Mouse (Mus musculus) myocyte (in vitro differentiated cells): ENCODE measurements around the gene Mrc1. TPM values are rescaled to one million over a fixed set of nuclear protein-coding genes. Genes with fewer than 3 reads are reported as not detected.
A peak's percentile ranks its signal among the peaks of the same experiment; 100 is the strongest.

Experiments
- H3K27me3 ChIP-seq: one replicate; pipeline ENCODE4 v1.6.1; 2011; ENCODE audit not compliant: control insufficient read depth, insufficient read depth, insufficient read length
- H3K36me3 ChIP-seq: one replicate; pipeline ENCODE4 v1.6.1; 2011; ENCODE audit not compliant: control insufficient read depth, insufficient read depth
- H3K4me2 ChIP-seq: one replicate; pipeline ENCODE4 v1.6.1; 2011; ENCODE audit warnings: low read depth, control low read depth
- H3K4me3 ChIP-seq: one replicate; pipeline ENCODE4 v1.5.1; 2011; ENCODE audit warnings: mild to moderate bottlenecking, control low read depth, moderate library complexity
- H3K79me2 ChIP-seq: one replicate; pipeline ENCODE4 v1.6.1; 2011; ENCODE audit not compliant: control insufficient read depth, insufficient read depth
- H3ac ChIP-seq: one replicate; pipeline ENCODE4 v1.6.1; 2011; ENCODE audit not compliant: control insufficient read depth, insufficient read length
- CEBPB ChIP-seq: IDR thresholded peaks from 2 replicates; pipeline ENCODE4 v1.6.1; 2011; ENCODE audit warnings: mild to moderate bottlenecking, moderate library complexity; ENCODE audit not compliant: poor library complexity, insufficient read depth, severe bottlenecking
- E2F4 ChIP-seq: IDR thresholded peaks from one replicate; pipeline ENCODE4 v1.6.1; 2011; ENCODE audit warnings: mild to moderate bottlenecking, control low read depth, moderate library complexity; ENCODE audit not compliant: insufficient read depth
- MAX ChIP-seq: IDR thresholded peaks from one replicate; pipeline ENCODE4 v1.6.1; 2011; ENCODE audit warnings: low read depth, mild to moderate bottlenecking, control low read depth
- MYOD1 ChIP-seq, 3 experiments: IDR thresholded peaks; one replicate each; pipeline ENCODE4 v1.6.1; 2011; ENCODE audit warnings: control low read depth in 2 of 3, low read depth in 2 of 3, mild to moderate bottlenecking in 2 of 3, moderate library complexity in 1 of 3; ENCODE audit not compliant: insufficient read length in 2 of 3, control insufficient read depth in 1 of 3
- MYOG ChIP-seq, 3 experiments: IDR thresholded peaks; one replicate each; pipeline ENCODE4 v1.6.1; 2011; ENCODE audit warnings: control low read depth in 2 of 3, low read depth in 2 of 3, mild to moderate bottlenecking in 2 of 3; ENCODE audit not compliant: insufficient read length in 2 of 3, control insufficient read depth in 1 of 3, insufficient read depth in 1 of 3
- POLR2A ChIP-seq: IDR thresholded peaks from one replicate; pipeline ENCODE4 v1.6.1; 2011; ENCODE audit warnings: low read depth, mild to moderate bottlenecking, control low read depth, moderate library complexity; ENCODE audit not compliant: insufficient read length
- POLR2AphosphoS2 ChIP-seq: IDR thresholded peaks from one replicate; pipeline ENCODE4 v1.6.1; 2011; ENCODE audit warnings: low read depth, control low read depth; ENCODE audit not compliant: insufficient read length
- REST ChIP-seq: IDR thresholded peaks from one replicate; pipeline ENCODE4 v1.6.1; 2011; ENCODE audit warnings: mild to moderate bottlenecking, control low read depth, moderate library complexity; ENCODE audit not compliant: insufficient read depth, insufficient read length
- SRF ChIP-seq: IDR thresholded peaks from one replicate; pipeline ENCODE4 v1.6.1; 2011; ENCODE audit warnings: low read depth; ENCODE audit not compliant: control insufficient read depth, insufficient read length
- TCF12 ChIP-seq: IDR thresholded peaks from one replicate; pipeline ENCODE4 v1.6.1; 2011; ENCODE audit warnings: mild to moderate bottlenecking, control low read depth; ENCODE audit not compliant: poor library complexity, insufficient read depth, severe bottlenecking
- TCF3 ChIP-seq: IDR thresholded peaks from one replicate; pipeline ENCODE4 v1.6.1; 2011; ENCODE audit warnings: low read depth, control low read depth; ENCODE audit not compliant: insufficient read length
- USF1 ChIP-seq: IDR thresholded peaks from one replicate; pipeline ENCODE4 v1.6.1; 2011; ENCODE audit warnings: low read depth, mild to moderate bottlenecking, control low read depth, moderate library complexity
- polyA plus RNA-seq: library from polyadenylated mRNA; unstranded; fragments of >200 nt; fragmentation: generic; extraction: Trizol; gene quantifications from one replicate; pipeline ENCODE4 v1.2.1, GENCODE M21; 2012; ENCODE audit warnings: missing spikeins

The Mrc1 gene
- polyA plus RNA-seq, 1 experiment = 0.04 TPM

- no peak overlapping the region for H3K4me2 ChIP-seq
These were observed 7.7 kb downstream of the Mrc1 start for GRCm38 (mm10) chr2:14236920-14237319.

DNA sequence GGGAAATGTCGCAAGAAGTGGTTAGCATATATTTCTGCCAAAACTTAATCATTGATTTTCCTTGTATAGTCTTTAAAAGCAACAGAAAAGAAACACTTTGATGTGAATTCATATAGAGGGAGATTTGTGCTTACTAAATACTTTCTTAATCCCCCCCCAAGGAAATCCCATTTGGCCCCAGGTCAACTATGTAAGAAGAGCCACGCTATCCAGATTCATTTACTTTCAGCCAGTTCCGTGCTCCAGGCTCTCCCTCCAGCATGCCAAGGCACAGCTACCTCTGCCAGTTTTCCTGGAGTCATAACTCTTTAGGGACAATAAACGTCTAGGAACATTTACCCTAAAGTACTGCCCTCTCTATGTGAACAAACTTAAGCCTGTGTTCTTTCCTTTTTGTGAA is 8.5 kb downstream of the Mrc1 start:
- Histone ChIP-seq H3K4me3 (no peak overlapping the region), H3K79me2 (no peaks in the 10 kb centered on the region), H3K36me3 (no peaks in the 10 kb centered on the region), H3ac (no peak overlapping the region), H3K27me3 (no peaks in the 10 kb centered on the region), H3K4me2 (no peak overlapping the region)
- no peak for TF ChIP-seq POLR2A
- TF ChIP-seq POLR2AphosphoS2 = no peak
- no peak for TF ChIP-seq TCF3

More at GRCm38 (mm10) chr2:14236920-14237319, 7.7 kb downstream of the Mrc1 start:
- no peak overlapping the region for H3ac ChIP-seq
- no peaks in the 10 kb centered on the region for H3K36me3 ChIP-seq
- H3K27me3 ChIP-seq = no peaks in the 10 kb centered on the region
- TF ChIP-seq POLR2A (no peak), SRF (no peak), CEBPB (no peak), MYOD1 (IDR thresholded peaks at IDR 0.05; ENCODE audit: control insufficient read depth in 1 of 3, insufficient read length in 2 of 3, low read depth in 2 of 3) (no peak), USF1 (no peak), MAX (no peak), E2F4 (no peak), MYOG (IDR thresholded peaks at IDR 0.05; ENCODE audit: control insufficient read depth in 1 of 3, insufficient read depth in 1 of 3, insufficient read length in 2 of 3, low read depth in 2 of 3) (no peak), POLR2AphosphoS2 (no peak), TCF12 (no peak), REST (no peak), TCF3 (no peak)
- H3K4me3 ChIP-seq = no peak overlapping the region
- H3K79me2 ChIP-seq = no peaks in the 10 kb centered on the region

- Histone ChIP-seq H3K36me3 (no peaks in the 10 kb centered on the region), H3K27me3 (no peaks in the 10 kb centered on the region), H3K4me2 (no peak overlapping the region), H3K4me3 (no peak overlapping the region), H3K79me2 (no peaks in the 10 kb centered on the region), H3ac (no peak overlapping the region)
- TF ChIP-seq CEBPB (no peak), MYOD1 (IDR thresholded peaks at IDR 0.05; ENCODE audit: control insufficient read depth in 1 of 3, insufficient read length in 2 of 3, low read depth in 2 of 3) (no peak), POLR2A (no peak), MAX (no peak), TCF12 (no peak), E2F4 (no peak), SRF (no peak), USF1 (no peak), TCF3 (no peak), POLR2AphosphoS2 (no peak)
These were observed 10.0 kb downstream of the Mrc1 start for GRCm38 (mm10) chr2:14239151-14239550.

- Histone ChIP-seq H3K4me2 (peak overlapping the region; percentile 50), H3ac (no peak overlapping the region), H3K79me2 (no peaks in the 10 kb centered on the region), H3K4me3 (no peak overlapping the region), H3K27me3 (no peaks in the 10 kb centered on the region), H3K36me3 (no peaks in the 10 kb centered on the region)
- TF ChIP-seq SRF (no peak), CEBPB (no peak), E2F4 (no peak), USF1 (no peak), TCF12 (no peak), MAX (no peak), MYOG (IDR thresholded peaks at IDR 0.05; ENCODE audit: control insufficient read depth in 1 of 3, insufficient read depth in 1 of 3, insufficient read length in 2 of 3, low read depth in 2 of 3) (no peak), REST (no peak), MYOD1 (IDR thresholded peaks at IDR 0.05; ENCODE audit: control insufficient read depth in 1 of 3, insufficient read length in 2 of 3, low read depth in 2 of 3) (no peak), POLR2A (no peak), TCF3 (no peak), POLR2AphosphoS2 (no peak)
These were observed 15.0 kb downstream of the Mrc1 start for GRCm38 (mm10) chr2:14244157-14244556.

DNA sequence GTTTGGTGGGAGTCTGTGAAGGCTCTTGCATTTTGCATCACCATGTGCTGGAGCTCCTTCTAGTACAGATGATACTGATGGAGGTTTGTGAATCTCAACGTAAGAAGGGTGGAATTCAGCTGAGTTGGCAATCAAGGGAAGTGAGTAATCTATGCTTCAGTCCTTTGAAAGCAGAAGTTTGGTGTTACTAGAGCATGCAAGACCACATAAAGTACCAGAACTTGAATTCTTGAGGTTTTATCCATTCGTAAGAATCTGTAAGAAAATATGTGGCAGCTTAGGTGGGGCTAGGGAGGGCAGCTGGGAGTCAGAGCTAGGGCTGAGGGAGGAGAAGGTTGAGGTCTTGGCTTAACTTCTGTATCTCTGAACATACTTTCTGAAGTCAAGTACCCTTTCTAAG is 15.5 kb downstream of the Mrc1 start:
- no peaks in the 10 kb centered on the region for H3K36me3 ChIP-seq
- TF ChIP-seq TCF12 = no peak
- no peak for TF ChIP-seq USF1
- TF ChIP-seq CEBPB = no peak
- no peak overlapping the region for H3ac ChIP-seq
- peak overlapping the region; percentile 50 for H3K4me2 ChIP-seq
- no peak overlapping the region for H3K4me3 ChIP-seq
- no peaks in the 10 kb centered on the region for H3K27me3 ChIP-seq
- no peaks in the 10 kb centered on the region for H3K79me2 ChIP-seq
